Mouse (Mus musculus): ENCODE data around the gene Zfyve26. TPM values are rescaled to one million over a fixed set of nuclear protein-coding genes. Genes with fewer than 3 reads are reported as not detected.
"Not testable (repeated sequence)": the region's sequence is repeated elsewhere in the genome, so short reads cannot be mapped to it uniquely, and the experiment has no call there.

Gene Zfyve26
- polyA plus RNA-seq, 1 experiment from 2014 or later = 7.4 TPM

DNA sequence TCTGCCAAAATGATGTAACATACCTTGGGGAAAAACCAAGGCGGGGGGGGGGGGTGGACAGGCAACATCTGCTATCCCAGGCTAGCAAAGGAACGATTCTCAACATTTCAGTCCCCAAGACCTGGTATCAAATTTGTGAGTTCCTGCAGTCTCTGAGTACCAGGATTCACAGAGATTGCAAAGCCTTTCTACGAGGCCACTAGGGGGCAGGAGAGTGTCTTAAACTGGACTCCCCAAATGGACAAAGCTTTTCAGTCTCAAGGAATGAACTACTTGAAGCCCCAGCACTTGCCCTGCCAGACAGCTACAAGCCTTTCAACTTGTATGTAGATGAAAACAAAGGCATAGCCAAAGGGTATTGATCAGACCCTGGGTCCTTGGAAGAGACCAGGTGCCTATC, 102.7 kb downstream of the Zfyve26 start:
- H3K4me1 ChIP-seq = peaks cover 11% of the 10 kb centered on the region
- no peak overlapping the region for H3K4me3 ChIP-seq
- H3K27ac ChIP-seq (replicated peaks) = no peak overlapping the region
- no peaks in the 10 kb centered on the region for H3K9me3 ChIP-seq
- H3K36me3 ChIP-seq = peaks cover 6% of the 10 kb centered on the region
- H3K4me2 ChIP-seq = no peak overlapping the region
- ATAC-seq (ENCODE audit: extremely low read depth, insufficient number of reproducible peaks, low FRiP score, low TSS enrichment) = no peak
- H3K27me3 ChIP-seq (replicated peaks) = no peaks in the 10 kb centered on the region
- H3K9ac ChIP-seq = no peak overlapping the region
- 2% methylated on average over 3 of the region's 3 CpGs for WGBS

DNA sequence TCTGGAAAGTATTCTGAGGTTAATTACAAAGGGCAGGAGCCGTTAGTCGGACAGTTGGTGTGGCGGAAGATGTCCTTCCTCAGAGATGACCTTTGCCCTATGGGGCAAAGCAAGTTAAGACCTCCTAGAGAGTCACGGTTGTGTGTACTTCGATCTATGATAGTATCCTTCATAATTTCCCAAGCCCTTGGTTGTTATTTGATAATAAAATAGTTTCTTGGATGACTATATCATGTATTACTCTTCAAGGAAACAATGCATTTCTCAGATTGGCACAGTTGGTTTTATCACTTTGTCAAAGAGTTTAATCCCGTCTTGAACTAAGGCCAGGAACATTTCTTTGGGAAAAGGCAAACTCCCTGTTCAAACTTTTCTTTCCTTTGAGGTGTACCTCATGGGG, 103.9 kb downstream of the Zfyve26 start, which contains the start of gene Rdh11:
Gene Rdh11, minus strand, starts transcription at position 101 of the 400 bp plus-strand sequence.
- Histone ChIP-seq H3K4me1 (peaks cover 11% of the 10 kb centered on the region), H3K9me3 (no peaks in the 10 kb centered on the region), H3K4me3 (peak within 1 kb of the TSS; percentile 74), H3K27me3 (replicated peaks) (no peaks in the 10 kb centered on the region), H3K4me2 (peak within 1 kb of the TSS; percentile 75), H3K9ac (peak within 1 kb of the TSS; percentile 86), H3K27ac (replicated peaks) (peak within 1 kb of the TSS; percentile 70), H3K36me3 (peaks cover 18% of the 10 kb centered on the region)
- ATAC-seq (ENCODE audit: extremely low read depth, insufficient number of reproducible peaks, low FRiP score, low TSS enrichment) = no peak
- WGBS = 53% methylated on average over 6 of the region's 6 CpGs

- Histone ChIP-seq H3K4me1 (peaks cover 11% of the 10 kb centered on the region), H3K9me3 (no peaks in the 10 kb centered on the region), H3K27ac (replicated peaks) (peak overlapping the region; percentile 70), H3K9ac (peak overlapping the region; percentile 86), H3K4me3 (peak overlapping the region; percentile 74), H3K4me2 (peak overlapping the region; percentile 75), H3K36me3 (peaks cover 23% of the 10 kb centered on the region), H3K27me3 (replicated peaks) (no peaks in the 10 kb centered on the region)
- 5% methylated on average over 14 of the region's 14 CpGs for WGBS
- ATAC-seq (ENCODE audit: extremely low read depth, insufficient number of reproducible peaks, low FRiP score, low TSS enrichment) = peak; percentile 79
Measured at GRCm38 (mm10) chr12:79191701-79192100, 104.4 kb downstream of the Zfyve26 start.

DNA sequence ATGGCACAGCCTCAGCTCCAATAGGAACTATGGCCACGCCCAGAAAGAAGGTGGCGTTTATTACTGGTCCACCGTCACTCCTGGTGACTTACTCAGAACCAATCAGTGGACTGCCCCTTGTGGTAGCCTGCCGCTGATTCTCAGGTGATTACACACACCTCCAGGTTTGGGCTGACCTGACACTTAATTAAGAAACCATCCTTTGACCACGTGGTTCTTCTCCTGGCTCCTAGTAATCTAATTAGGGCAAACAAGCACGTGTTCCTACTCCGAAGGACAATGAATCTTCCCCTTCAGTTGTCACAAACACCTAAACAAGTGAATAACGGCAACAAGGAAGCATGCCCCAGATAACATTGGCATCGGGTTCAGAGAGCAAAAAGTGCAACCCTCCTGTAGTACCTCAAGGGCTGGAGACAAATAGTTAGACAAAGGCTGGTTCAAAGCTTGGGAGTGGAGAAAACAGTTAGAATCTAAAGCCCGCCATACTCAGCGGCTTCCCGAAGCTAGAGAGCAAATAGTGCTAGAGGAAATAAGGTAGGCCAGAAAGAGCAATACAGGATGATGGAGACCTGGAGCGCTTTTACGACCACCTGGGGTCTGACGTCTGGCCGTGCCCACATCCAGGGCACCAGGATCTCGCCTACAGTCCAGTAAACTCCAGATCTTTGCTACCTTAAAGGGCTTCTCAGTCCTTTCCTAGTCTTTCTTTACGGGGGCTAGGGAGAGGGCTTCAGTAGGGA, 105.0 kb downstream of the Zfyve26 start:
- Histone ChIP-seq H3K4me2 (peak overlapping the region; percentile 75), H3K27ac (replicated peaks) (peak overlapping the region; percentile 70), H3K9me3 (no peaks in the 10 kb centered on the region), H3K9ac (peak overlapping the region; percentile 86), H3K4me3 (peak overlapping the region; percentile 74), H3K4me1 (peaks cover 11% of the 10 kb centered on the region), H3K27me3 (replicated peaks) (no peaks in the 10 kb centered on the region), H3K36me3 (peaks cover 29% of the 10 kb centered on the region)
- ATAC-seq (ENCODE audit: extremely low read depth, insufficient number of reproducible peaks, low FRiP score, low TSS enrichment) = peak; percentile 74
- WGBS = under 1% methylated on average over 18 of the region's 18 CpGs

GRCm38 (mm10) chr12:79185160-79185559, 110.9 kb downstream of the Zfyve26 start:
- not testable (repeated sequence) for H3K4me1 ChIP-seq; ATAC-seq (ENCODE audit: extremely low read depth, insufficient number of reproducible peaks, low FRiP score, low TSS enrichment); H3K9me3 ChIP-seq; H3K27me3 ChIP-seq (replicated peaks); H3K4me2 ChIP-seq; H3K4me3 ChIP-seq; H3K27ac ChIP-seq (replicated peaks); H3K9ac ChIP-seq
- 62% methylated on average over 6 of the region's 6 CpGs for WGBS
- H3K36me3 ChIP-seq = peaks cover 86% of the 10 kb centered on the region

Other genes starting within 250 kb of the Zfyve26 start
- 14.5 and 15.4 TPM in 2 replicates for gene Pigh, start 206.7 kb downstream of the Zfyve26 start, polyA plus RNA-seq (2015; fragmentation: Nextera tagmentation; extraction: Ambion mirVana)
- gene Arg2, start 165.5 kb downstream of the Zfyve26 start, polyA plus RNA-seq (2015; fragmentation: Nextera tagmentation; extraction: Ambion mirVana) = 0.33 and 0.60 TPM in 2 replicates
- gene Vti1b, start 123.6 kb downstream of the Zfyve26 start, polyA plus RNA-seq (2015; fragmentation: Nextera tagmentation; extraction: Ambion mirVana) = 92.9 and 105 TPM in 2 replicates
- gene Rdh11, start 104.0 kb downstream of the Zfyve26 start, polyA plus RNA-seq (2015; fragmentation: Nextera tagmentation; extraction: Ambion mirVana) = 13.5 and 15.2 TPM in 2 replicates
- 0.40 and 0.59 TPM in 2 replicates for gene Rdh12, start 87.4 kb downstream of the Zfyve26 start, polyA plus RNA-seq (2015; fragmentation: Nextera tagmentation; extraction: Ambion mirVana)
- 4.8 and 5.9 TPM in 2 replicates for gene Rad51b, start 978 bp upstream of the Zfyve26 start, polyA plus RNA-seq (2015; fragmentation: Nextera tagmentation; extraction: Ambion mirVana)